Mouse (Mus musculus) neural tube, embryonic 10.5 days (tissue): ENCODE measurements at regions not wholly inside any gene's neighbourhood (a gene's known extent, or its start where the extent isn't known, plus 50 kb on each side); places are given as distances from the start of the nearest gene placed in this dataset.
"Not testable (repeated sequence)": the region's sequence is repeated elsewhere in the genome, so short reads cannot be mapped to it uniquely, and the experiment has no call there.

ENCODE experiments used
- DNase-seq: peaks from one replicate; pipeline ENCODE4 v3.0.0-alpha.2; 2017; ENCODE audit warnings: low spot score; ENCODE audit errors: extremely low spot score

GRCm38 (mm10) chr12:10445738-10446137 is 55.2 kb downstream of the Rdh14 start:
- no peak for DNase-seq

GRCm38 (mm10) chr12:10457960-10458655 is 67.5 kb downstream of the Rdh14 start:
- no peak for DNase-seq

- DNase-seq = no peak
Observed at GRCm38 (mm10) chr12:10461796-10462195, 71.2 kb downstream of the Rdh14 start.

GRCm38 (mm10) chr12:10462956-10463355 is 72.4 kb downstream of the Rdh14 start:
- DNase-seq = no peak

GRCm38 (mm10) chr12:10473986-10474385 is 83.4 kb downstream of the Rdh14 start:
- DNase-seq = peak; percentile 16

GRCm38 (mm10) chr12:10480781-10481180 is 90.2 kb downstream of the Rdh14 start:
- DNase-seq = no peak

GRCm38 (mm10) chr12:10482294-10483010 is 91.9 kb downstream of the Rdh14 start:
- DNase-seq = no peak

- DNase-seq = no peak
Observed at GRCm38 (mm10) chr12:10506721-10507120, 116.1 kb downstream of the Rdh14 start.

GRCm38 (mm10) chr12:10513526-10513925 is 123.0 kb downstream of the Rdh14 start:
- DNase-seq = no peak

- DNase-seq = no peak
Observed at GRCm38 (mm10) chr12:10514278-10514677, 123.7 kb downstream of the Rdh14 start.

- DNase-seq = no peak
Observed at GRCm38 (mm10) chr12:10524509-10525286, 134.1 kb downstream of the Rdh14 start.

GRCm38 (mm10) chr12:10525934-10526333 is 135.4 kb downstream of the Rdh14 start:
- DNase-seq = no peak

GRCm38 (mm10) chr12:10529077-10529476 is 138.5 kb downstream of the Rdh14 start:
- no peak for DNase-seq

- no peak for DNase-seq
Observed at GRCm38 (mm10) chr12:10530996-10531395, 140.4 kb downstream of the Rdh14 start.

GRCm38 (mm10) chr12:10533971-10534370 is 143.4 kb downstream of the Rdh14 start:
- DNase-seq = no peak

- DNase-seq = no peak
Observed at GRCm38 (mm10) chr12:10536239-10536638, 145.7 kb downstream of the Rdh14 start.

GRCm38 (mm10) chr12:10537069-10537468 is 146.5 kb downstream of the Rdh14 start:
- peak; percentile 78 for DNase-seq

- DNase-seq = no peak
Observed at GRCm38 (mm10) chr12:10549481-10550201, 159.1 kb downstream of the Rdh14 start.

GRCm38 (mm10) chr12:10554701-10555100 is 164.1 kb downstream of the Rdh14 start:
- not testable (repeated sequence) for DNase-seq

GRCm38 (mm10) chr12:10562966-10563365 is 172.4 kb downstream of the Rdh14 start:
- no peak for DNase-seq

GRCm38 (mm10) chr12:10567881-10568280 is 177.3 kb downstream of the Rdh14 start:
- no peak for DNase-seq
